Mouse (Mus musculus) brown adipose tissue, adult 24 weeks (tissue): Measurements from ENCODE around the gene Fbxo2. TPM values are rescaled to one million over a fixed set of nuclear protein-coding genes. Genes with fewer than 3 reads are reported as not detected.

ENCODE experiments used
- H3K27ac ChIP-seq: fragments of 200-500 bp; replicated peaks from 2 replicates; pipeline ENCODE4 v1.5.1; 2012; ENCODE audit warnings: low read depth, mild to moderate bottlenecking, low read length
- H3K4me1 ChIP-seq: fragments of 200-500 bp; 2 replicates; pipeline ENCODE4 v1.6.1; 2012; ENCODE audit warnings: low read length, mixed read lengths; ENCODE audit not compliant: control insufficient read depth, insufficient read depth, insufficient read length
- H3K4me3 ChIP-seq: fragments of 200-500 bp; 2 replicates; pipeline ENCODE4 v1.5.1; 2012; ENCODE audit warnings: low read depth, mild to moderate bottlenecking, low read length, moderate library complexity; ENCODE audit not compliant: insufficient read depth
- polyA plus RNA-seq: library from polyadenylated mRNA; stranded (reverse); fragments of >200 nt; gene quantifications from 2 replicates; pipeline ENCODE4 v1.2.4, GENCODE M21; 2012; ENCODE audit not compliant: missing spikeins, insufficient read depth, insufficient read length

Fbxo2 gene
- polyA plus RNA-seq, 1 experiment = not detected

DNA sequence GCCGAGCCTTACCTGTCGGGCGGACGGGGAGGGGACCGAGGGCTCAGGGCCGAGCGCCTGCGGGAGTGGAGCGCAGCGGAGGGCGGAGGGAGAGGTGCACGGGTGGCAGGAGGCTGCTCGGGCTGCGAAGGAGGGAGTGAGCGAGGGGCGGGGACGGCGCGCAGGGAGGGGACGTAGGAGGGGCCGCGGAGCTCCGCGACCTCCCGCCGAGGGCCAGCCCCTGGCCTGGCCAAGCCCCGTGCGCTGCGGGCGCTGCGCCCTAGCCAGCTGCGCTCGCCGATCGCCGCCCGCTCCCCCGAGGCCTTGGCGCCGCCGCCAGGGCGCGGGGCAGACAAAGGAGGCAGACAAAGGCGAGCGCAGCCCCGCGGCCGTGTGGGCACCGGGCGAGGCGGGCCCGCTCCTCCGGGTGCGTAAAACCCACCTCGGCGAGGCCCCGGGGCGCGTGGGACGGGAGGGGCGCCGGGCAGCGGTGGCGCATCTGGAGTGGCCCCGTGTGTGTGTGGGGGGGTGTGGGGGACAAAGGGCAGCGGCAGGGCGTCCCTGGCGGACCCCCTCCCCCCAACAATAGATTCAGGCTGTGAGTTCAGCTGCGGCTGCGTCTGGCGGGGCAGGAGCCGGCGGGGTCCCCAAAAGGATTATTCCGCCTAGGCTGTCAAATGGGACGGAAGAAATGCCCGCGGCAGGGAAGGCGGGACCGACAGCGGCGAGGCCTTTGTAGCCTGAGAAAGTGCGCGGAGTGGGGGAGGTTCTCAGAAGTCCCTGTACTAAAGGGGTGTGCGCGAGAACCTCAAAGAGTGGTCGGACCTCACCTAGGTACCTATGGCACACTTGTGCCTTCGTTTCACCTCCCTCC lies 29.6 kb upstream of the Fbxo2 start, which contains the start of gene Draxin:
Draxin (minus strand) TSS at position 138 of the 853 bp plus-strand sequence.
- no peaks in the 10 kb centered on the region for H3K4me1 ChIP-seq
- H3K27ac ChIP-seq = no peak within 1 kb of the TSS
- H3K4me3 ChIP-seq = no peak within 1 kb of the TSS

DNA sequence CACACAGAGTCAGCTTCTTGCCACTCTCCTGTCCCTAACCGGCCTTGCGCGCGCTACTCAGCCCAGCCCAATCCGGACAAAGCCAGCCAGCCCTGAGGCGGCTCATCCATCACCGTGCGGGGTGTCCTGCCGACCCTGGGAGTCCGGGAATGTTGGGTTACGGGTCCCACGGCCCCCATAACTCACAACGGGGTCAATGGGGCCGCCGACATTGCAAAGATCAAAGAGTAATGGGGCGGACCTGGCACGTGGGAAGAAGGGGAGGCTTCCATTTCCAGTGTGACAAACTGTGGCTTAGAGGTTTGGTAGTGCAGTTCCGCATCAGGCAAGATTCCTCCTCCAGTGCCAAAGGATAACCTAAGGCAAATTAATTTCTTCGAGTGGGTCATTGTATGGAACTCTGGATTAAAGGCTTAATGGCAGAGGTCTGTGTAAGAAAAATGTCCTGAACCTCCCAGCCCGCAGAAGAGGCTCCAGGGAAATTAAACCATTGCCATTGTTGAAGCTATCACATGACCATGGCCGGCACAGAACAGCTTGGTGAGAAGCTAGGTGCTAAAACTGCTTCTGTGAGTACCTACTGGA lies 28.8 kb upstream of the Fbxo2 start:
- H3K27ac ChIP-seq = no peak overlapping the region
- no peaks in the 10 kb centered on the region for H3K4me1 ChIP-seq
- no peak overlapping the region for H3K4me3 ChIP-seq

DNA sequence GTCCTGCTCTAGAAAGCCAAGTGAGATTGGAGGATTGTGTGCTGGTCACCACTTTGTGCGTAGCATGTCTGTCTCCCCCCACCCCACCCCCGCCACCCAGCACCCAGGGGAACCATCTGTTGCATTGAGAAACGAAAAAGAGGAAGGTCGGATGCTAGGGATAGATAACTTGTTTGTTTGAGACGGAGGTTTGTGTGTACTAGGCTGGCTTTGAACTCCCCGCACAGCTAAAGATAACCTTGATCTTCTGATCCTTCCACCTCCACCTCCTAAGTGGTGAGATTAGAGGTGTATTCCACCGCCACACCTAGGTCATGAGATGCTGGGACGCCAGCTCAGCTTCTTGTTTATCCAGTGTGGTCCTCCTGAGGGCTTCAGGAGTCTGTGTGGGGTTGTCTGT lies 25.4 kb upstream of the Fbxo2 start:
- Histone ChIP-seq H3K4me1 (no peaks in the 10 kb centered on the region), H3K27ac (no peak overlapping the region), H3K4me3 (no peak overlapping the region)

DNA sequence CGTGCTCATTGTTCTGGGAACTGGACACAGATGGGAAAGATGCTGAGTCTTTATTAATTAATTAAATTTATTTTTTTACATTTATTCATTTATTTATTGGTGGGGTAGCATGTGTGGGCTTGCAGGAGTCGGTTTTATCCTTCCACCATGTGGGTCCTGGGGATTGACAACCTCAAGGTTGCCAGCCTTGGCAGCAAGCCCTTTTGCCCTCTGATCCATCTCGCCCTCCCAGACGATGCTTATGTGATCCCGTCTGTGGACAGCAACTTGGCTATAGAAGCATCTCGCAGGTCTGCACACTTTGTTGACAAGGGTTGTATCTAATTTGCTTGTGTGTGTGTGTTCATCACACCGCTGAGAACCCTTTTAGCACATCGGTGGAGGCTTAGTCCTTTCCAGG lies 22.9 kb upstream of the Fbxo2 start:
- Histone ChIP-seq H3K27ac (no peak overlapping the region), H3K4me1 (no peaks in the 10 kb centered on the region), H3K4me3 (no peak overlapping the region)

DNA sequence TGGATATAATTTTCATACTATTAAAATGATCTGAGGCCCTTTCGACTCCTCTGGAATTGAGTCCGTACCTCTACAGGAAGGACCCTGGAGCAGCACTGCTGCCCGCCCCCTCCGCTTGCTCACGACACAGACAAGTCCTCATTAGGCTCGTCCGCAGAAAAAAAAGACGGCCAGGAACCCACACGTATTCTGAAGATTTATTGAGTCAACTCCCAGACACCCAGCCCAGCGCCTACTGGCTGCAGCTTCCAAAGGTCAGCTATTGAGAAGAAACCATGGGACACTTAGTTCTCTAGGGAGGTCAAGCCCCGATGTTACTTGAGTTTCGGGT lies 20.7 kb upstream of the Fbxo2 start:
- no peak overlapping the region for H3K27ac ChIP-seq
- peak overlapping the region; percentile 87 for H3K4me3 ChIP-seq
- H3K4me1 ChIP-seq = no peaks in the 10 kb centered on the region

DNA sequence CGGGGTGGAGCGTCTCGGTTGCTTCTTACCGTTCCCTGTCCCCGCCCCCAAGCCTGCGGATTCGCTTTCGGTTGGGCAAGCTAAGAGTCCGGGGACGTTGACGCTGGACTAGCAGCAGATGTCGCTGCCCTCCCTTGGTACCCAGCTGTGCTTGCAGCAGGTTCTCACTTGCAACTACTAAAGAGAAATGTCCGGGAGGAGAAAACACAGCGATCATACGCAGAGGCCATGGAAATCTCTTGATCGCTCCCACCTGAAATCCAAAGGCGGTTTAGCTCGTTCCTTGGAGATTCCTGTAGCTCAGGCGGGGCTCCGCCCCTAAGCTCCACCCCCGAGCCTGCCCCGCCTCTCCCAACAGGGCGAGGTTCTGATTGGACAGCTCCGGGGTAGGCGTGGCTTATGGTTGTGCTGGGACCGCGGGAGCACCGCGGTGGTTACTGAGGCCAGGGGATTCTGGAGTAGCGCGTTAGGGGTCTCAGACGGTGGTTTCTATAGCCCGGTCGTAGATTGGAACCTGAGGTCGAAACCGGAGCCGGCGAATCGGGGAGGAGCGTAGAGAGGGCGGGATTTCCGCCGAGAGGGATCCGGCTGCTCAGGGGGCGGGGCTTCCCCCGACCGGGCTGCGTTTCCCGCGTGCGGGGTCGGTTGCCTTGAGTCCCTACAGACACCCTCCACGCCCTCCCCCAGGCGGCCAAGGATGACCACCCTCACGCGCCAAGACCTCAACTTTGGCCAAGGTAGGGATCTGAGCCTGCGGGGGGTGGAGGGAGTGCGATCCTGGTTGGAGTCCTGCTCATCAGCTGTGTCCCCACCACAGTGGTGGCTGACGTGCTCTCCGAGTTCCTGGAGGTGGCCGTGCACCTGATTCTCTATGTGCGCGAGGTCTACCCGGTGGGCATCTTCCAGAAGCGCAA lies 20.1 kb upstream of the Fbxo2 start:
- Histone ChIP-seq H3K4me3 (peak overlapping the region; percentile 87), H3K27ac (peak overlapping the region; percentile 94), H3K4me1 (no peaks in the 10 kb centered on the region)

DNA sequence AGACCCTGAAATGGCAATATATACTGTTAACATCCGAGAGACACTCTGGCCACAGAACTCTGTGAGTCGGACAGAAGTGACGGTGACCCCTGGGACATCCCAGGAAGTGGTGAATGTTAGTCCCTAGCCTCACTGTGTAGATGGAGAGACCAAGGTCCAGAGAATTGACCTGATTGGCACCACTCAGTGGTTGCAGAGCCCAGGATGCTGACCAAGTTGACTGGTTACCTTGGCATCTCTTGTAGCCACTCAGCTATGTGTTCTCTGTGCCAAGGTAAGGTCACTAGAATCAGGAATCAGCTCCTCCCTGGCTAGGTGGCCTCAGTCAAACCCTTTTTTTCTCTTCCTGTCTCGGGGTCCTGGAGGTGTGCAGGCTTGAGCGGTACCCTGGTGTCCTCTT lies 16.7 kb upstream of the Fbxo2 start:
- H3K4me1 ChIP-seq = no peaks in the 10 kb centered on the region; the same call in 1 of the 2 replicates
- no peak overlapping the region for H3K27ac ChIP-seq
- no peak overlapping the region for H3K4me3 ChIP-seq

DNA sequence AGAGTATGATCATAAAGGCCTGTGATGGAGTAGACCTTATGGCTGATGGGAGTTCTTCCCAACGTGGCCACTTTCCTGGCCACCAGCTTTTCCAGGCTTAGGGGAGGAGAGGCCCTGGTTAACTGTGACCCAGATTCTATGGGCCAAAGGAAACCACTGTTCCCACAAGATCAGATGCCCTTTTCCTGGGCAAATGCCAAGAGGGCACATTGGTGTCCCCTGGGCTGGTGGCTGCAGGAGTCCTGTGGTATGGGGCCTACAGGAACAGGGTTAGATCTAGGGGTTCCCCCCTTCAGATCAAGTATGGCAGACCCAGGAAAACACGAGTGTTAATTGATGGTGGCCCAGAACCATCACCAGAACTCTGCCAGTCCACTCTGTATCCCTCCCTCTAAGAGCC lies 12.7 kb upstream of the Fbxo2 start:
- H3K27ac ChIP-seq = no peak overlapping the region
- peaks cover 3% of the 10 kb centered on the region; the same call in 1 of the 2 replicates for H3K4me1 ChIP-seq
- H3K4me3 ChIP-seq = no peak overlapping the region

DNA sequence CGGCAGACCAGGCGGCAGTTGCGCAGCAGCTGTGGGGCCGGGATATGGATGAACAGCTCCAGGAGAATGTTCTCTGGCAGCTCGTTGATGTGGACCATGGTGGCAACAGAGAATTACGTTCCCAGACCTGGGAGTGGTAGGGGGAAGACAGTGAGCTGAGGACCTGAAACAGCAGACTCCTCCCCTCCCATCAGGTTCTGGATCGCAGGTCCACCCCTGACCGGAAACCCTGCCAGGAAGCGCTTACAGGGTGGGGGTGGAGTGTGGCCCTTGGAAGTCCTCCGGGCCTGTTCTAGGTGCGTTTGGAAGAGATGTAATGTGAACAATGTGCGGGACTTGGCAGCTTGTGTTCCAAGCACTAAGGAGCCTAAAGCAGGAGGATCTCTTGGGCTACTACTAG lies 10.9 kb upstream of the Fbxo2 start:
- no peak overlapping the region for H3K27ac ChIP-seq
- H3K4me3 ChIP-seq = no peak overlapping the region
- H3K4me1 ChIP-seq = peaks cover 3% of the 10 kb centered on the region; the same call in 1 of the 2 replicates

DNA sequence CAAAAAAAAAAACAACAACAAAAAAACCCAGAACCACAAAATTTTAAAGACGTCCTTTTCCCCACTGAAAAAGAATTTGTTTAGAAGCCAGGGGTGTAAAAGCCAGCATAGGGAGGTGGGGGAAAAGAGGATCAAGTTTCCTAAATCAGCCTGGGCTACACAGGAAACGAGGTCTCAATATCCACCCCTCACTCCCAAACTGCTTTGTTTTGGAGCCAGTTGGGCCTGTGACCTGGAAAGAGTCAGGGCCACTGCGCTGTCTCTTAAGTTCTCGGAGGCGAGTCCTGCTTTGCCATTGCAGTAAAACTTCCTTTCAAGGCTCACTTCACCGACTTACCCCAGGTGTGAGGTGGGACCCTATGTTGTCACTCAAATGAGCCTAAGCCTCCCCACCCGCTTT lies 10.2 kb upstream of the Fbxo2 start:
- no peak overlapping the region; the same call in 1 of the 2 replicates for H3K4me3 ChIP-seq
- H3K4me1 ChIP-seq = peaks cover 3% of the 10 kb centered on the region; the same call in 1 of the 2 replicates
- H3K27ac ChIP-seq = 0 out of 2 replicates have a peak overlapping the region, but pooled peaks have one; percentile 16

DNA sequence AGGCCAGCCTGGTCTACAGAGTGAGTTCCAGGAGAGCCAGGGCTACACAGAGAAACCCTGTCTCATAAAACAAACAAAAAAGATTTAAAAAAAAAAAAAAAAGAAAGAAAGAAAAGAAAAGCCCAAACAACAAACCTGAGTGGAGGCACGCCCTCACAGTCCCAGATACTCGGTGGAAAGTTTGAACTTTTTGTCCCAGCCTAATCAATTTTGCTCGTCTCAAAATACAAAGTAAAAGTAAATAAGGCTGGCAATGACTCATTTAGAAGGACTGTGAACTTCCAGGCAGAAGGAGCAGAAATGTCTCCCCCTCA lies 9.5 kb upstream of the Fbxo2 start:
- no peak overlapping the region for H3K27ac ChIP-seq
- H3K4me1 ChIP-seq = peaks cover 3% of the 10 kb centered on the region; the same call in 1 of the 2 replicates
- 0 out of 2 replicates have a peak overlapping the region, but pooled peaks have one; percentile 77 for H3K4me3 ChIP-seq

DNA sequence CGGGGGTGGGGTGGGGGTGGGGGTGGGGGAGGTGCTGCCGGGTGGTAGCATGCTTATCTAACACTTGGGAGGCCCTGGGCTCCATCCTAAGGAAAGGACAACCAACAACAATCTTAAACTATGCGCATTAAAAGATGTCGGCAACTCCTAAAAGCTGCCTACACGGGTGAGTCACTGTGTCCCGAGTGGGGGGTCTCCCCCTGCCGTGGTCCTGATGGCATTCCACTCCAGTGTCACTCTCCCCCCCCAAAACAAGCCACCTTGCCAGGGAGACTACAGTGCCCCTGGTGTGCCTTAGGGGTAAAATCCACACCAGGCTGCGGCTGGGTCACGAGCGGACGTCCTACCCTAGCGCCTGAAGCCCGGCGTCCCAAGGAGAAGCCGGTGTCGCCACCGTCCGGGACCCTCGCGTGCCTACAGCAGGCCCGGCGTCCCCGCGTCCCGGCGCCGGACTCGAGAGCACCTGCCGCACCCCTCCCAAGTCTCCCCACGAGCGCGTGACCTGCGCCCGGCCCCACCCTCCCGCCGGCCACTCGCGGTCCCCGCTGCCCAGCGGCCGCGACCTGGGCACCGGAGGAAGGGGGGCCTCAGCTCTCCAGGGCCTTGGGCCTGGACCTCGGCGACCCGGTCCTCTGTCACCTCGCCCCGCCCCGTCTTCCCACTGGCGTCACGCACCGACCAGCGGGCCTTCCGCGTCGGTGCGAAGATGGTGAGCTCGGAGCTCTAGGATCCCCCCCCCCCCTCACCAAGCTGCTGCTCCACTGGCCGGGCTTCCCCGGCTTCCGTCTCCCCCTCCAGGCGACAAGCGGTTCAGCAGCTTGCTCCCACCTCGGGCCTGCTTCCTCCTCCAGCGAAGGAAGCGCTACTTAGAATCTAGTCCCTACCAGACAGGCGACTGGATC lies 8.9 kb upstream of the Fbxo2 start, which contains the start of gene Fbxo6:
Fbxo6 (minus strand) TSS at position 874 of the 902 bp plus-strand sequence.
- H3K4me3 ChIP-seq = peak within 1 kb of the TSS; percentile 77
- peak within 1 kb of the TSS; percentile 78 for H3K27ac ChIP-seq
- peaks cover 3% of the 10 kb centered on the region; the same call in 1 of the 2 replicates for H3K4me1 ChIP-seq

DNA sequence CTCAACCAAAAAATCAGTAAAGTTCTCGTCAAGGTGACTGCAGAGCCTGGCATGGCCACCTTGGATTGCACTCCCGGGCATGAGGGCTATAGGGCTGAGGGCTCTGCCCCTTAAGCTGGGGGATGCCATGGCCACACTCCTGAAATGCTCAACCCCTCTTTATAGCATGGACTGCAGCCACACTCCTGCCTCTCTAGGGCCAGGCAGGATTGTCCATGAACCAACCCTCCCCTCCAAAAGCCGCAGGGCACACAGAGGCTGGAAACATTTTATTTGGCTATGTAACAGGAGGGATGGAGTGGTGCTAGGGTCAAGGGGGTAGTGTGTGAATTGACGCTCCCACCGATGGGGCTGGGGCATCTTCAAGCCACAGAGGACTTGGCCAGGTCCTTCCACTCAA lies 7.9 kb upstream of the Fbxo2 start:
- Histone ChIP-seq H3K4me3 (no peak overlapping the region), H3K27ac (no peak overlapping the region), H3K4me1 (peaks cover 3% of the 10 kb centered on the region; the same call in 1 of the 2 replicates)

DNA sequence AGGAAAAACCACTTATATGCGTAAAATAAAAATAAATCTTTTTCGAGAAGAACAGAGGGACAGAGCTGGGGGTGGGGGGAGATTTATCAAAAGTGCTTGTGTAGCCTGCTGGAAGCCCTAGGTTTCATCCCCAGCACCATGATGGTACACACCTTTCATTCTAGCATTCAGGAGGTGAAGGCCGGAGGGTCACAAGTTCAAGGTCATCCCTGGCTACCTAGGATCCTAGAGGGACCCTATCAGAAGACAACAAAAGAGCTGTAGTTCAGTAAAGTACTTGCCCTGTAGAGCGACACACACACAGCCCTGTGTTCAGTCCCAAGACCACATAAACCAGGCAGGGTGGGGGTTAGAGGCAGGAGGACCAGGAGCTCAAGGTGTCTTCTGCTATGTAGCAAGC lies 6.4 kb upstream of the Fbxo2 start:
- Histone ChIP-seq H3K4me3 (no peak overlapping the region), H3K27ac (no peak overlapping the region), H3K4me1 (0 out of 2 replicates have a peak, but pooled peaks cover 3% of the 10 kb centered on the region)
